Mouse (Mus musculus) hindbrain, embryonic 11.5 days (tissue): ENCODE data around the gene Spred2. TPM values are rescaled to one million over a fixed set of nuclear protein-coding genes. Genes with fewer than 3 reads are reported as not detected.

ENCODE experiments used
- ATAC-seq: fragments of 200-750 bp; cut with Nextera tagmentation; 2 replicates; pipeline ENCODE4 v1.8.0; 2017; ENCODE audit warnings: mild to moderate bottlenecking, moderate TSS enrichment, moderate library complexity; ENCODE audit not compliant: low FRiP score
- DNase-seq: peaks from one replicate; pipeline ENCODE4 v3.0.0-alpha.2; 2015; ENCODE audit warnings: low spot score
- H3K27ac ChIP-seq: fragments of 300-500 bp; sonication (generic); 2 replicates; pipeline ENCODE4 v1.5.1; 2014; ENCODE audit warnings: mild to moderate bottlenecking, low read depth, low read length
- H3K27me3 ChIP-seq: fragments of 300-500 bp; sonication (generic); 2 replicates; pipeline ENCODE4 v1.6.1; 2014; ENCODE audit warnings: mild to moderate bottlenecking, low read length, moderate library complexity, mixed read lengths; ENCODE audit not compliant: control insufficient read depth, insufficient read depth
- H3K36me3 ChIP-seq: fragments of 300-500 bp; sonication (generic); 2 replicates; pipeline ENCODE4 v1.6.1; 2014; ENCODE audit warnings: mild to moderate bottlenecking, low read length, moderate library complexity, mixed read lengths; ENCODE audit not compliant: control insufficient read depth, insufficient read depth
- H3K4me1 ChIP-seq: fragments of 300-500 bp; sonication (generic); replicated peaks from 2 replicates; pipeline ENCODE4 v1.6.1; 2014; ENCODE audit warnings: low read length, mixed read lengths; ENCODE audit not compliant: control insufficient read depth, insufficient read depth
- H3K4me2 ChIP-seq: fragments of 300-500 bp; sonication (generic); replicated peaks from 2 replicates; pipeline ENCODE4 v1.6.1; 2014; ENCODE audit warnings: mild to moderate bottlenecking, low read depth, low read length
- H3K4me3 ChIP-seq: fragments of 300-500 bp; sonication (generic); 2 replicates; pipeline ENCODE4 v1.5.1; 2014; ENCODE audit warnings: low read depth, low read length
- H3K9ac ChIP-seq: fragments of 300-500 bp; sonication (generic); 2 replicates; pipeline ENCODE4 v1.6.1; 2014; ENCODE audit warnings: low read depth, low read length
- H3K9me3 ChIP-seq: fragments of 300-500 bp; sonication (generic); 2 replicates; pipeline ENCODE4 v1.6.1; 2016; ENCODE audit warnings: low read length; ENCODE audit not compliant: control insufficient read depth
- WGBS: fragments of 180-500 bp; shearing (Covaris S2); extraction: QIAGEN DNeasy Blood & Tissue Kit; methylation state at CpG from one replicate; pipeline ENCODE4 v1.1.7; 2014; 5-methylcytosine and 5-hydroxymethylcytosine counted together
- polyA plus RNA-seq: library from polyadenylated mRNA; unstranded; fragments of >200 nt; fragmentation: Nextera tagmentation; extraction: Ambion mirVana; gene quantifications from 2 replicates; pipeline ENCODE4 v1.2.1, GENCODE M21; 2014

Gene Spred2
- polyA plus RNA-seq, 1 experiment from 2014 or later = 6.2 TPM

GRCm38 (mm10) chr11:19994262-19994790, 70.2 kb downstream of the Spred2 start:
- Histone ChIP-seq H3K27me3 (no peaks in the 10 kb centered on the region), H3K4me3 (no peak overlapping the region), H3K9ac (no peak overlapping the region), H3K27ac (no peak overlapping the region), H3K4me1 (no peaks in the 10 kb centered on the region), H3K9me3 (no peaks in the 10 kb centered on the region), H3K36me3 (no peaks in the 10 kb centered on the region), H3K4me2 (no peak overlapping the region)
- no peak for ATAC-seq
- DNase-seq = no peak
- whole genome bisulfite sequencing = 96% methylated on average over 7 of the region's 7 CpGs

GRCm38 (mm10) chr11:19997940-19998339, 73.8 kb downstream of the Spred2 start:
- 63% methylated on average over 18 of the region's 18 CpGs for WGBS
- Histone ChIP-seq H3K9ac (no peak overlapping the region), H3K27ac (no peak overlapping the region), H3K27me3 (no peaks in the 10 kb centered on the region), H3K4me3 (no peak overlapping the region), H3K36me3 (no peaks in the 10 kb centered on the region), H3K4me1 (no peaks in the 10 kb centered on the region), H3K9me3 (no peaks in the 10 kb centered on the region), H3K4me2 (no peak overlapping the region)
- ATAC-seq (no peak; the same call in 1 of the 2 replicates), DNase-seq (no peak)

- no peak for DNase-seq
- Histone ChIP-seq H3K27me3 (no peaks in the 10 kb centered on the region), H3K4me1 (no peaks in the 10 kb centered on the region), H3K36me3 (no peaks in the 10 kb centered on the region), H3K9me3 (no peaks in the 10 kb centered on the region), H3K27ac (no peak overlapping the region), H3K4me3 (no peak overlapping the region), H3K9ac (no peak overlapping the region), H3K4me2 (no peak overlapping the region)
- no peak for ATAC-seq
- 81% methylated on average over 4 of the region's 4 CpGs for WGBS
These were observed 78.7 kb downstream of the Spred2 start for GRCm38 (mm10) chr11:20002883-20003282.

- Histone ChIP-seq H3K4me3 (no peak overlapping the region), H3K27me3 (no peaks in the 10 kb centered on the region), H3K9ac (no peak overlapping the region), H3K27ac (no peak overlapping the region), H3K9me3 (no peaks in the 10 kb centered on the region), H3K36me3 (no peaks in the 10 kb centered on the region), H3K4me2 (no peak overlapping the region), H3K4me1 (no peaks in the 10 kb centered on the region)
- ATAC-seq (no peak), DNase-seq (no peak)
- 89% methylated on average over 6 of the region's 6 CpGs for WGBS
These were observed 83.5 kb downstream of the Spred2 start for GRCm38 (mm10) chr11:20007701-20008100.

- Histone ChIP-seq H3K4me1 (no peaks in the 10 kb centered on the region), H3K4me2 (no peak overlapping the region), H3K27me3 (no peaks in the 10 kb centered on the region), H3K27ac (peak overlapping the region; percentile 45; the same call in 1 of the 2 replicates), H3K9ac (no peak overlapping the region), H3K9me3 (no peaks in the 10 kb centered on the region), H3K36me3 (no peaks in the 10 kb centered on the region), H3K4me3 (no peak overlapping the region)
- ATAC-seq (peak; percentile 56), DNase-seq (peak; percentile 46)
- WGBS = 74% methylated on average over 16 of the region's 16 CpGs
These were observed 87.2 kb downstream of the Spred2 start for GRCm38 (mm10) chr11:20011210-20011978.

GRCm38 (mm10) chr11:20013366-20013765, 89.2 kb downstream of the Spred2 start:
- Histone ChIP-seq H3K27me3 (no peaks in the 10 kb centered on the region), H3K4me2 (no peak overlapping the region), H3K9me3 (no peaks in the 10 kb centered on the region), H3K36me3 (0 out of 2 replicates have a peak, but pooled peaks cover 4% of the 10 kb centered on the region), H3K9ac (no peak overlapping the region), H3K27ac (no peak overlapping the region), H3K4me3 (no peak overlapping the region), H3K4me1 (no peaks in the 10 kb centered on the region)
- no peak for DNase-seq
- ATAC-seq = no peak
- WGBS = 93% methylated on average over 3 of the region's 3 CpGs

- ATAC-seq (no peak), DNase-seq (no peak)
- H3K4me2 ChIP-seq = no peak overlapping the region
- H3K9me3 ChIP-seq = peaks cover 6% of the 10 kb centered on the region; the same call in 1 of the 2 replicates
- peaks cover 30% of the 10 kb centered on the region for H3K36me3 ChIP-seq
- no peak overlapping the region for H3K9ac ChIP-seq
- H3K4me3 ChIP-seq = no peak overlapping the region
- H3K27me3 ChIP-seq = no peaks in the 10 kb centered on the region
- 95% methylated on average over 13 of the region's 13 CpGs for WGBS
- no peaks in the 10 kb centered on the region for H3K4me1 ChIP-seq
- H3K27ac ChIP-seq = no peak overlapping the region
These were observed 93.8 kb downstream of the Spred2 start for GRCm38 (mm10) chr11:20017937-20018336.

- Histone ChIP-seq H3K9ac (no peak overlapping the region), H3K4me2 (no peak overlapping the region), H3K4me1 (no peaks in the 10 kb centered on the region), H3K27me3 (no peaks in the 10 kb centered on the region), H3K4me3 (no peak overlapping the region), H3K27ac (no peak overlapping the region), H3K36me3 (peaks cover 30% of the 10 kb centered on the region), H3K9me3 (peaks cover 6% of the 10 kb centered on the region; the same call in 1 of the 2 replicates)
- no peak for DNase-seq
- 95% methylated on average over 2 of the region's 2 CpGs for WGBS
- ATAC-seq = no peak
These were observed 94.7 kb downstream of the Spred2 start for GRCm38 (mm10) chr11:20018905-20019304.

- Histone ChIP-seq H3K27ac (no peak overlapping the region), H3K27me3 (no peaks in the 10 kb centered on the region)
These were observed 96.5 kb downstream of the Spred2 start for GRCm38 (mm10) chr11:20020720-20021119.

More at GRCm38 (mm10) chr11:20020720-20021119, 96.5 kb downstream of the Spred2 start:
- Histone ChIP-seq H3K9me3 (peaks cover 6% of the 10 kb centered on the region; the same call in 1 of the 2 replicates), H3K36me3 (peaks cover 30% of the 10 kb centered on the region), H3K4me2 (no peak overlapping the region), H3K4me1 (no peaks in the 10 kb centered on the region), H3K9ac (no peak overlapping the region), H3K4me3 (no peak overlapping the region)
- 97% methylated on average over 35 of the region's 35 CpGs for WGBS
- ATAC-seq (no peak), DNase-seq (no peak)
